Mouse (Mus musculus): ENCODE measurements around the gene Mtus2.

The Mtus2 gene

GRCm38 (mm10) chr5:148041661-148042060, 84.5 kb downstream of the Mtus2 start:
- DNase-seq (ENCODE audit: low spot score in 2 of 2): no peak

- DNase-seq (ENCODE audit: low spot score in 2 of 2): no peak
Measured at GRCm38 (mm10) chr5:148048200-148048599, 91.1 kb downstream of the Mtus2 start.

GRCm38 (mm10) chr5:148049304-148049703, 92.2 kb downstream of the Mtus2 start:
- DNase-seq (ENCODE audit: low spot score in 2 of 2): no peak

- no peak for DNase-seq (ENCODE audit: low spot score in 2 of 2)
Measured at GRCm38 (mm10) chr5:148052846-148053608, 95.9 kb downstream of the Mtus2 start.

- no peak for DNase-seq (ENCODE audit: low spot score in 2 of 2)
Measured at GRCm38 (mm10) chr5:148053609-148053990, 96.5 kb downstream of the Mtus2 start.

GRCm38 (mm10) chr5:148056831-148057230, 99.7 kb downstream of the Mtus2 start:
- DNase-seq (ENCODE audit: low spot score in 2 of 2): no peak

- no peak for DNase-seq (ENCODE audit: low spot score in 2 of 2)
Measured at GRCm38 (mm10) chr5:148057433-148057832, 100.3 kb downstream of the Mtus2 start.

- no peak for DNase-seq (ENCODE audit: low spot score in 2 of 2)
Measured at GRCm38 (mm10) chr5:148059339-148059738, 102.2 kb downstream of the Mtus2 start.

- DNase-seq (ENCODE audit: low spot score in 2 of 2): no peak
Measured at GRCm38 (mm10) chr5:148061869-148062268, 104.7 kb downstream of the Mtus2 start.

GRCm38 (mm10) chr5:148063745-148064144, 106.6 kb downstream of the Mtus2 start:
- peak in 1 of 2 experiments; percentile 22 for DNase-seq (ENCODE audit: low spot score in 2 of 2)

- peak in 1 of 2 experiments; percentile 20 for DNase-seq (ENCODE audit: low spot score in 2 of 2)
Measured at GRCm38 (mm10) chr5:148065251-148065650, 108.1 kb downstream of the Mtus2 start.

GRCm38 (mm10) chr5:148069909-148070308, 112.8 kb downstream of the Mtus2 start:
- DNase-seq (ENCODE audit: low spot score in 2 of 2): no peak

GRCm38 (mm10) chr5:148071800-148072199, 114.7 kb downstream of the Mtus2 start:
- DNase-seq (ENCODE audit: low spot score in 2 of 2): no peak

- DNase-seq (ENCODE audit: low spot score in 2 of 2): no peak
Measured at GRCm38 (mm10) chr5:148073461-148073860, 116.3 kb downstream of the Mtus2 start.

- no peak for DNase-seq (ENCODE audit: low spot score in 2 of 2)
Measured at GRCm38 (mm10) chr5:148079732-148080131, 122.6 kb downstream of the Mtus2 start.

- DNase-seq (ENCODE audit: low spot score in 2 of 2): no peak
Measured at GRCm38 (mm10) chr5:148083541-148083940, 126.4 kb downstream of the Mtus2 start.

GRCm38 (mm10) chr5:148084766-148085165, 127.6 kb downstream of the Mtus2 start:
- DNase-seq (ENCODE audit: low spot score in 2 of 2): no peak

- peak; percentile 21 to 35 for DNase-seq (ENCODE audit: low spot score in 2 of 2)
Measured at GRCm38 (mm10) chr5:148087796-148088195, 130.7 kb downstream of the Mtus2 start.

- peak; percentile 72 to 78 for DNase-seq (ENCODE audit: low spot score in 2 of 2)
Measured at GRCm38 (mm10) chr5:148090191-148090821, 133.2 kb downstream of the Mtus2 start.

GRCm38 (mm10) chr5:148094640-148095039, 137.5 kb downstream of the Mtus2 start:
- peak in 1 of 2 experiments; percentile 20 for DNase-seq (ENCODE audit: low spot score in 2 of 2)

- no peak for DNase-seq (ENCODE audit: low spot score in 2 of 2)
Measured at GRCm38 (mm10) chr5:148099356-148099755, 142.2 kb downstream of the Mtus2 start.

GRCm38 (mm10) chr5:148107324-148107723, 150.2 kb downstream of the Mtus2 start:
- no peak for DNase-seq (ENCODE audit: low spot score in 2 of 2)

- DNase-seq (ENCODE audit: low spot score in 2 of 2): no peak
Measured at GRCm38 (mm10) chr5:148107890-148108289, 150.8 kb downstream of the Mtus2 start.
